Mouse (Mus musculus) G1E (cell line): ENCODE results near the gene Nckap5. TPM values are rescaled to one million over a fixed set of nuclear protein-coding genes. Genes with fewer than 3 reads are reported as not detected.

ENCODE experiments used
- ATAC-seq: 2 replicates; pipeline ENCODE4 v1.8.0; 2016; ENCODE audit warnings: mild to moderate bottlenecking; ENCODE audit not compliant: insufficient number of reproducible peaks, poor library complexity, low FRiP score, severe bottlenecking; ENCODE audit errors: extremely low read depth
- DNase-seq: peaks from one replicate; pipeline ENCODE4 v3.0.0; 2012; ENCODE audit warnings: low spot score
- H3K27me3 ChIP-seq: 2 replicates; pipeline ENCODE4 v1.6.1; 2012; ENCODE audit warnings: mild to moderate bottlenecking, low read length, inconsistent platforms; ENCODE audit not compliant: insufficient read depth
- H3K36me3 ChIP-seq: replicated peaks from 2 replicates; pipeline ENCODE3; 2012; ENCODE audit warnings: mild to moderate bottlenecking, inconsistent platforms
- H3K4me1 ChIP-seq: 2 replicates; pipeline ENCODE4 v1.6.1; 2012; ENCODE audit warnings: low read depth, low read length, inconsistent platforms, mixed read lengths; ENCODE audit not compliant: insufficient read depth
- H3K4me3 ChIP-seq: 2 replicates; pipeline ENCODE4 v1.5.1; 2012; ENCODE audit warnings: low read depth, mild to moderate bottlenecking, inconsistent platforms, low read length, moderate library complexity, mixed read lengths
- H3K9me3 ChIP-seq: replicated peaks from 2 replicates; pipeline ENCODE4 v1.6.1; 2012; ENCODE audit warnings: inconsistent platforms
- CTCF ChIP-seq: IDR thresholded peaks from 2 replicates; pipeline ENCODE4 v1.5.1; 2012; ENCODE audit warnings: low read depth, low read length, inconsistent platforms, mixed read lengths
- GATA1 ChIP-seq: IDR thresholded peaks from 2 replicates; pipeline ENCODE4 v1.6.1; 2012; ENCODE audit warnings: borderline replicate concordance, low read length, inconsistent platforms, mixed read lengths
- GATA2 ChIP-seq: IDR thresholded peaks from 2 replicates; pipeline ENCODE4 v1.6.1; 2012; ENCODE audit warnings: low read depth, low read length, inconsistent platforms, borderline replicate concordance
- POLR2AphosphoS5 ChIP-seq: IDR thresholded peaks from 2 replicates; pipeline ENCODE4 v1.6.1; 2012; ENCODE audit warnings: low read depth, low read length, inconsistent platforms; ENCODE audit not compliant: insufficient replicate concordance
- TAL1 ChIP-seq: conservative IDR thresholded peaks from 2 replicates; pipeline ENCODE4 v1.6.1; 2012; ENCODE audit warnings: low read depth, low read length, inconsistent platforms, mixed read lengths
- polyA plus RNA-seq: library from polyadenylated mRNA; stranded (reverse); fragments of >175 nt; gene quantifications from 2 replicates; pipeline ENCODE4 v1.2.3, GENCODE M21; 2012
- total RNA-seq, 2 experiments: library from RNA; stranded (forward) in 1 of 2; stranded (reverse) in 1 of 2; fragments of 200-1000 nt in 1 of 2; fragments of >200 nt in 1 of 2; fragmentation: Nextera tagmentation in 1 of 2; gene quantifications; 2 replicates each; pipeline ENCODE4 v1.2.3; 2014 to 2017

Gene Nckap5
- total and polyA plus RNA-seq, 3 experiments, result 0.15 to 0.44 TPM; not detected in 1

DNA sequence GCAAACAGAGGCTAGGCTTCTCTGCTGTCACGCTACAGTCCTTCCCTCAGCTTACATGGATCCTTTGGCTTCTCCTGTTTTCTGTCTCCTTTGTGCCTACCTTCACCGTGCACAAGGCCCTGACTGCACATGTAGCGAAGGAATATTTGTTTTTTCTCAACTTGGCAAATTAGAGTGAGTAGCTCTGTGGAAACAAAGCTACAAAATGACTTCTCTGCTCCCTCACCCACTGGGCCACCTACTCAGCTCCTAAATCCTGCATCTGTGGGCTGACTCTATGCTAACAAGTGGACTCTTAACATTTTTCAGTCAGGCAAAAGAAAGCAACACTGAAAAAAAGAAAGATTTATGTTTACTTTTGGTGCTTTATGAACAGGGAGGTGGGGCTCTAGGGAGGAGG is 856.0 kb downstream of the Nckap5 start:
- Histone ChIP-seq H3K4me3 (no peak overlapping the region), H3K9me3 (peaks cover 16% of the 10 kb centered on the region), H3K36me3 (no peaks in the 10 kb centered on the region), H3K27me3 (no peaks in the 10 kb centered on the region), H3K4me1 (peaks cover 9% of the 10 kb centered on the region)
- ATAC-seq, result no peak
- no peak for DNase-seq
- TF ChIP-seq GATA1 (no peak), GATA2 (no peak), POLR2AphosphoS5 (no peak), TAL1 (no peak), CTCF (no peak)

DNA sequence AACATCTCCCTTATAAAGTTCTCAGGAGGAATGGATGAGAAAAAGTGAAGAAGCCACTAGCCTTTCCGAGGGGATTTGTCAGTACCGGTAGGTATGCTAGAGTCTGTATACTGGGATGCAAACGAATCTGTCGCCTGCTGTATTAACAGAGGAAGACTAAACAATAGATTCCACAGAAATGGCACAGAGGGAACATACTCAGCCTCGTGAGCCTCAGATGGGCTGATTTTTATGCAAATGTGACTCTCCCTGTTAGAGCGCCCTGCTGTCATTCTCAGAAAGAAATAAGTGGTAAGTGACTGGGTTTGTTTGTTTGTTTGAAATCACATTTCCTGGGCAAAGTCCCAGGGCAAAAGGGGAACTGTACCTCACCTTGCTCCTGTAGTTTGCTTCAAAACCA is 858.7 kb downstream of the Nckap5 start:
- DNase-seq (no peak), ATAC-seq (no peak)
- H3K9me3 ChIP-seq, result peaks cover 17% of the 10 kb centered on the region
- no peaks in the 10 kb centered on the region for H3K36me3 ChIP-seq
- H3K27me3 ChIP-seq, result no peaks in the 10 kb centered on the region
- H3K4me3 ChIP-seq, result no peak overlapping the region
- no peak for TF ChIP-seq POLR2AphosphoS5
- TF ChIP-seq GATA1, result no peak
- no peak for TF ChIP-seq TAL1
- TF ChIP-seq GATA2, result no peak
- TF ChIP-seq CTCF, result no peak
- peaks cover 21% of the 10 kb centered on the region for H3K4me1 ChIP-seq

DNA sequence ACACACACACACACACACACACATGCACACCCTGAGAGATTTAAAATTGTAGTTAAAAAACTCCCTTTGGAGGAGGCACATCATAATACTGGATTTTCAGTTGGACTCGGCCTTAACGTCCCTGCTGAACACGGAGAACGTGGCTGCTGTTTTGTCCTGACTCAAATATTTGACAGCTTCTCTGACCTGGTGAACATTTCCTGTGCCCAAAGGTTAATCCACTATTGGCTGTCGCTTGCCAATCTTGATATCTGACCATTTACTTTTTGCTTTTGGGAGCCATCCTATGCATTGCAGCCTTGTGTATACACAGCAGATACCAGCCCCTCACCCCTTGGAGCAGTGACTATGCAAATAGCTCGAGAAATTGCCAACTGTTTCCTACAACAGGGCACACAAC is 862.9 kb downstream of the Nckap5 start:
- no peak for DNase-seq

DNA sequence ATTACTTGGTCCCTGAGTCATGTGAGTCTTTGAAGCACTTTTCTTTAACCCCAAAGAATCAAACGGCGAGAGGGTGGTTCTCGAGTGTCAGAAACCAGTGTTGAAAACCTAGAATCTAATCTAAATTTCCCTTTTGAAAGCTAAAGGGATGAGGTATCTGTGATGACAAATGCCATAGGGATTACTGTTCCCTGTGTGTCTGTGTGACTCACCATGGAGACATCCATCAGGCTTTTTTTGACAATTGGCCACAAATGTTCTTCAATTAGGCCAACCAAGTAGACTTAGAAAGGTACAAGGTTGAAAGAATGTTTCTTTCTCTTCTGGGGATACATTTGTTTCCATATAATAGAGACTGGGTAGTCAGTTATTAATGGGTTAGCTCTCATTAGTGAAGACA is 879.6 kb downstream of the Nckap5 start:
- ATAC-seq (no peak), DNase-seq (no peak)

More for the DNA sequence above, 862.9 kb downstream of the Nckap5 start:
- Histone ChIP-seq H3K4me1 (peaks cover 23% of the 10 kb centered on the region), H3K4me3 (no peak overlapping the region), H3K27me3 (no peaks in the 10 kb centered on the region), H3K36me3 (no peaks in the 10 kb centered on the region), H3K9me3 (peaks cover 26% of the 10 kb centered on the region)
- ATAC-seq, result no peak
- TF ChIP-seq GATA1 (no peak), CTCF (no peak), GATA2 (no peak), POLR2AphosphoS5 (no peak), TAL1 (no peak)

GRCm38 (mm10) chr1:125949076-125949475 is 881.5 kb downstream of the Nckap5 start:
- TF ChIP-seq GATA2 (no peak), GATA1 (no peak), TAL1 (no peak), CTCF (no peak), POLR2AphosphoS5 (no peak)
- no peak for DNase-seq

More for the DNA sequence above, 879.6 kb downstream of the Nckap5 start:
- Histone ChIP-seq H3K27me3 (no peaks in the 10 kb centered on the region), H3K36me3 (no peaks in the 10 kb centered on the region), H3K9me3 (peaks cover 7% of the 10 kb centered on the region), H3K4me1 (peaks cover 10% of the 10 kb centered on the region; the same call in 1 of the 2 replicates), H3K4me3 (no peak overlapping the region)
- TF ChIP-seq GATA1 (no peak), GATA2 (no peak), POLR2AphosphoS5 (no peak), TAL1 (no peak), CTCF (no peak)

DNA sequence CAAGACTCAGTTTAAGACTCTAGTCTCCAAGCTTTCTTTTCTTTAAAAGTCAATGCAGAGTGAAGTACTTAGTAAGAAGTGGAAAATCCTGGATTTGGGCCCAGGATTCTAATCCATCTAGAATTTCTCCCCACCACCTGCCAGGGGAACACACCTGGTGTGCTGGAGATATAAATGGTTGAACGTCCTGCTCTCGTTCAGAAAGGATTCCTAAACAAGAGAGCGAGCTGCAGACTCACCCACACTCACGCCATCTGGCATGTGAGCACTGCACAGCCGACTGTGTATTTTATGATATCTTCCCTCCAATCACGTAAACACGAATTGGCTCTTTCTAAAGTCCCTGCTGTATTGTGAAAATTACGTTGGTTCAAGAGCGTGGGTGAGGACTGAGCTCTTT is 885.5 kb downstream of the Nckap5 start:
- Histone ChIP-seq H3K4me1 (peaks cover 32% of the 10 kb centered on the region), H3K36me3 (no peaks in the 10 kb centered on the region), H3K27me3 (no peaks in the 10 kb centered on the region), H3K9me3 (peaks cover 25% of the 10 kb centered on the region), H3K4me3 (no peak overlapping the region)
- no peak for ATAC-seq
- no peak for DNase-seq
- TF ChIP-seq GATA1, result no peak
- TF ChIP-seq TAL1, result no peak
- TF ChIP-seq GATA2, result no peak
- no peak for TF ChIP-seq POLR2AphosphoS5

More at GRCm38 (mm10) chr1:125949076-125949475, 881.5 kb downstream of the Nckap5 start:
- Histone ChIP-seq H3K4me1 (peaks cover 15% of the 10 kb centered on the region), H3K4me3 (no peak overlapping the region), H3K36me3 (no peaks in the 10 kb centered on the region), H3K27me3 (no peaks in the 10 kb centered on the region), H3K9me3 (peaks cover 13% of the 10 kb centered on the region)
- ATAC-seq, result no peak

DNA sequence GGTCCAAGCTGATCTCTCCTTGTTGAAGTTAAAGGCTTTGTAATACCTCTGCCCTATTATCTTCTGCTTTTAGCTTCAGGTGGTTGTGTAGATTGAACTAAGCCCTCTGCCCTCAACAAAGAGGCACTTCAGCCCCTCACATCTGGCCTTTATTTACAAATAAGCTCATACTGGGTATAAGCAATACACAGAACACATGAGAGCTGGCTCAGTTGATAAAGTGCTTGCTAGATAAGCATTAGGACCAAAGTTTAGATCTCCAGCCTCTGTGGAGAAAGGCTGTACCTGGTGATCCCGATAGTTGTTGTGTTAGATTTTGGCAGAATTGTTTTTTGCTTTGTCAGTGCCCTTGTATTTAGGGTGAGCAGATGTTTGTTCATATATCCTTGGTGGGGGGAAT is 887.3 kb downstream of the Nckap5 start:
- Histone ChIP-seq H3K36me3 (no peaks in the 10 kb centered on the region), H3K4me1 (peaks cover 29% of the 10 kb centered on the region), H3K27me3 (no peaks in the 10 kb centered on the region), H3K4me3 (no peak overlapping the region), H3K9me3 (peaks cover 32% of the 10 kb centered on the region)
- DNase-seq (no peak), ATAC-seq (peak; percentile 54)
- TF ChIP-seq TAL1 (peak; percentile 64), GATA2 (no peak)
